Mouse (Mus musculus) liver, postnatal 0 days (tissue): ENCODE measurements at regions not wholly inside any gene's neighbourhood (a gene's known extent, or its start where the extent isn't known, plus 50 kb on each side); places are given as distances from the start of the nearest gene placed in this dataset.

Source experiments
- ATAC-seq: fragments of 200-750 bp; cut with Nextera tagmentation; 2 replicates; pipeline ENCODE4 v1.8.0; 2017; ENCODE audit warnings: mild to moderate bottlenecking, moderate library complexity
- DNase-seq: peaks from one replicate; pipeline ENCODE4 v3.0.0-alpha.2; 2016
- H3K27ac ChIP-seq: fragments of 300-500 bp; sonication (generic); 2 replicates; pipeline ENCODE4 v1.5.1; 2014; ENCODE audit warnings: antibody characterized with exemption, moderate library complexity, mild to moderate bottlenecking, low read depth
- H3K27me3 ChIP-seq: fragments of 300-500 bp; sonication (generic); 2 replicates; pipeline ENCODE4 v1.6.1; 2014; ENCODE audit warnings: low read length, control low read depth, mixed read lengths; ENCODE audit not compliant: insufficient read depth
- H3K36me3 ChIP-seq: fragments of 300-500 bp; sonication (generic); replicated peaks from 2 replicates; pipeline ENCODE4 v1.6.1; 2014; ENCODE audit warnings: mild to moderate bottlenecking, control low read depth, low read length, moderate library complexity, mixed read lengths; ENCODE audit not compliant: insufficient read depth
- H3K4me1 ChIP-seq: fragments of 300-500 bp; sonication (generic); 2 replicates; pipeline ENCODE4 v1.6.1; 2014; ENCODE audit warnings: antibody characterized with exemption, mild to moderate bottlenecking, control low read depth; ENCODE audit not compliant: insufficient read depth
- H3K4me2 ChIP-seq: fragments of 300-500 bp; sonication (generic); 2 replicates; pipeline ENCODE4 v1.6.1; 2014; ENCODE audit warnings: low read depth, mild to moderate bottlenecking, low read length, moderate library complexity, mixed read lengths
- H3K4me3 ChIP-seq: fragments of 300-500 bp; sonication (generic); 2 replicates; pipeline ENCODE4 v1.5.1; 2014; ENCODE audit warnings: low read depth, low read length
- H3K9ac ChIP-seq: fragments of 300-500 bp; sonication (generic); replicated peaks from 2 replicates; pipeline ENCODE4 v1.6.1; 2014; ENCODE audit warnings: mild to moderate bottlenecking, moderate library complexity
- H3K9me3 ChIP-seq: fragments of 300-500 bp; sonication (generic); 2 replicates; pipeline ENCODE4 v1.6.1; 2016; ENCODE audit warnings: mild to moderate bottlenecking, control low read depth, low read length, mixed read lengths
- CTCF ChIP-seq: sonication (generic); IDR thresholded peaks from 2 replicates; pipeline ENCODE4 v1.5.1; 2016; ENCODE audit warnings: antibody characterized with exemption, low read depth
- EP300 ChIP-seq: IDR thresholded peaks from 2 replicates; pipeline ENCODE4 v1.6.1; 2016; ENCODE audit warnings: antibody characterized with exemption, low read depth, mild to moderate bottlenecking
- WGBS: fragments of 180-500 bp; shearing (Covaris S2); extraction: QIAGEN DNeasy Blood & Tissue Kit; methylation state at CpG from one replicate; pipeline ENCODE4 v1.1.7; 2014; ENCODE audit not compliant: insufficient replicate concordance; 5-methylcytosine and 5-hydroxymethylcytosine counted together

DNA sequence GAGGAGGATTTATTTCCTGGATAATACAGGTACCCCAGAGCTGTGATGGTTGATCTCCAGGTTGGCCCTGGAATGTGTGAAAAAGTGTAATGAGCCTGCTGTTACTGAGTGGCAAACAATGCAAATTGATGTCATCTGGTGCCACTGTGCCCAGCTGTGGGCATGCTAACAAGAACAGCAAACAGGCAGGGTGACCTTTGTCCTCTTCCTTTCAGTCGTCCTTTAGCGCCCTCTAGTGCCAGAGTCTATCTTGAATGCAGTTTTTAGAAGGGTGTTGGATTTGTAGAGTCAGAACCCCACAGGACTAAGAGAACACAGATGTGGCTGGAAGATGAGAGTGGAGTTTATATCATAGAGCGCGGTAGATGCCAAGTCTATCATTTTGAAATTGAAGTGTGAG lies 164.3 kb downstream of the Sdhaf3 start:
- H3K36me3 ChIP-seq = no peaks in the 10 kb centered on the region
- no peak overlapping the region for H3K4me3 ChIP-seq
- DNase-seq (peak; percentile 53), ATAC-seq (0 out of 2 replicates have a peak, but pooled peaks have one; percentile 19)
- WGBS = 23% methylated on average over 4 of the region's 4 CpGs
- no peak overlapping the region for H3K9ac ChIP-seq
- H3K27me3 ChIP-seq = no peaks in the 10 kb centered on the region
- no peak overlapping the region for H3K27ac ChIP-seq
- no peaks in the 10 kb centered on the region for H3K9me3 ChIP-seq
- no peak overlapping the region for H3K4me2 ChIP-seq
- TF ChIP-seq CTCF = peak; percentile 69
- no peak for TF ChIP-seq EP300
- H3K4me1 ChIP-seq = no peaks in the 10 kb centered on the region

DNA sequence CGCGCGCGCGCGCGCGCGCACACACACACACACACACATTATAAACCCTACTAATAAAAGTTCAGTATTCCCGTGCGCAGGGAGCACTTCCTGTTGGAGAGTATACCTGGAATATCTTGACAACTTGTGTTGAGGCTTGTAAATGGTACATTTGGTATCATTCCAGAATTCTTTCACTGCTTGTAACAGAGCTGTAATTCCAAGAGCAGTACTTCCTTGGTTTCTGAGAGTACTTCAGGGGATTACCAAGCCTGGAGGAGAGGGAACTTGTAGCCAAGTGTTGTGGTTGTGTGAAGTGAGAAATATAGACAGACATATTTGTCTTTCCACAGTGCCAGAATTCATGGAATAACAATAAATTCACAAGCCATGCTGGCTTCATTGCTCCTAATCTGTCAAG lies 177.2 kb downstream of the Sdhaf3 start:
- DNase-seq = no peak
- ATAC-seq = no peak
- no peak overlapping the region for H3K9ac ChIP-seq
- no peak overlapping the region for H3K4me3 ChIP-seq
- H3K9me3 ChIP-seq = no peaks in the 10 kb centered on the region
- H3K27ac ChIP-seq = no peak overlapping the region
- no peaks in the 10 kb centered on the region for H3K36me3 ChIP-seq
- no peaks in the 10 kb centered on the region for H3K4me1 ChIP-seq
- 90% methylated on average over 11 of the region's 11 CpGs for WGBS
- TF ChIP-seq EP300 (no peak), CTCF (no peak)
- no peaks in the 10 kb centered on the region for H3K27me3 ChIP-seq
- no peak overlapping the region for H3K4me2 ChIP-seq

DNA sequence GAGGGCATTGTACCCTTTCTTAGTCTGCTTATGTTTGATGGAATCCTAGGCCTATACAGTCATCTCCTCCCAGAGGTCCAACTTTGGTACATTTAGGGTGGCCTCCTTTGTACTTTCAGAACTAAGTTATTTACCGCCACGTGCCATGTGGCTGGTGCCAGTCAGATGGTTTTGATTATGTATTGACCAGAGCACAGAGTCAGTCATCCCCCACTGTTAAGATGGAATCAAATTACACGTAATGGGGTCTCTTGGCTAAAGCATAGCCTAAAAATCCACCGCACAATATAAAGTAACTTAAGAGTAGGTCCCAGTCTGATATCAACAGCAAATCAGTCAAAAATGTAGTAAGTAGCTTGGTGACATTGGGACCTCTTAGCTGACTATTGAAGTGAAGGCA lies 178.3 kb downstream of the Sdhaf3 start:
- ATAC-seq (no peak), DNase-seq (no peak)
- Histone ChIP-seq H3K4me3 (no peak overlapping the region), H3K27me3 (no peaks in the 10 kb centered on the region), H3K9me3 (no peaks in the 10 kb centered on the region), H3K36me3 (no peaks in the 10 kb centered on the region), H3K4me2 (no peak overlapping the region), H3K9ac (no peak overlapping the region), H3K4me1 (no peaks in the 10 kb centered on the region), H3K27ac (no peak overlapping the region)
- WGBS = 79% methylated on average over 4 of the region's 4 CpGs
- TF ChIP-seq CTCF (no peak), EP300 (no peak)

DNA sequence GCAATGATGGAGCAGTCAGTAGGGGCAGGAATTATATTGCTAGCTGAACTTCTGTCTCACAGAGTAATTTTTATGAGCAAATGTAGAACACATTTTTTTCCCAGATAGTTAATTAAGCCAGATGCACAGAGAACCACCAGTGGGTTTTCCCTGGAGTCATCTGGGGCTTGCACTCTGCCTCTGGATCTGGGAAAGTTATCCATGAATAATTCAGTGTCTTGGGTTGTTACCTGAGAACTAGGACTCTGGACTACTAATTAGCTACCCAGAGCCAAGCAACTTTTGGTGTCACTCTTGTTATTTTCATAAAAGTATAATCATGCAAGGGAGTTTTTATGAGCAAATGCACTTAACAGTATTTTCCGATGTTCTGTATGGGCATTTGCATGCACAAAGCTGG lies 179.1 kb downstream of the Sdhaf3 start:
- H3K36me3 ChIP-seq = no peaks in the 10 kb centered on the region
- H3K4me3 ChIP-seq = no peak overlapping the region
- ATAC-seq (no peak), DNase-seq (no peak)
- H3K4me2 ChIP-seq = no peak overlapping the region
- no peaks in the 10 kb centered on the region for H3K27me3 ChIP-seq
- H3K27ac ChIP-seq = no peak overlapping the region
- WGBS = 78% methylated on average over 1 of the region's 1 CpGs
- H3K9ac ChIP-seq = no peak overlapping the region
- TF ChIP-seq EP300 = no peak
- TF ChIP-seq CTCF = no peak
- no peaks in the 10 kb centered on the region for H3K4me1 ChIP-seq
- H3K9me3 ChIP-seq = no peaks in the 10 kb centered on the region

DNA sequence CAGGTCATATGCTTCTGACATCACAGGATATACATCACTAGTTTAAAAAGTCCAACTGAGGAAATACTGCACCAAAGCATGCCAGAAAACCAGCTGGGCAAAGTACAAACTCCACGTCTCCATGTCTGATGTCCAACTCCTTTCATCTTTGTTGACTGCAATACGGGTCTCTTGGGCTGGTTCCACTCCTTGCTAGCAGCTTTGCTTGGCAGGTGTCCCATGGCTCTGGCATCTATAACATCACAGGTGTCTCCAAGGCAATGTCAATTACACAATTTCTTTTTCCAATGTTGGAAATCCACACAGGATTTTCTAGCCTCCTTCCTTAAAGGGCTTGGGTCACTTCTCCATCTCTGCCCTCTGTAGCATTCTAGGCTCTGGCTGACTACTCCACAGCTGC lies 225.9 kb downstream of the Sdhaf3 start:
- ATAC-seq (no peak), DNase-seq (no peak)
- Histone ChIP-seq H3K4me2 (no peak overlapping the region), H3K36me3 (no peaks in the 10 kb centered on the region), H3K27ac (no peak overlapping the region), H3K4me1 (no peaks in the 10 kb centered on the region), H3K9me3 (no peaks in the 10 kb centered on the region), H3K4me3 (no peak overlapping the region), H3K9ac (no peak overlapping the region), H3K27me3 (no peaks in the 10 kb centered on the region)
- TF ChIP-seq CTCF = no peak
- no peak for TF ChIP-seq EP300
- WGBS = 64% methylated on average over 2 of the region's 2 CpGs

DNA sequence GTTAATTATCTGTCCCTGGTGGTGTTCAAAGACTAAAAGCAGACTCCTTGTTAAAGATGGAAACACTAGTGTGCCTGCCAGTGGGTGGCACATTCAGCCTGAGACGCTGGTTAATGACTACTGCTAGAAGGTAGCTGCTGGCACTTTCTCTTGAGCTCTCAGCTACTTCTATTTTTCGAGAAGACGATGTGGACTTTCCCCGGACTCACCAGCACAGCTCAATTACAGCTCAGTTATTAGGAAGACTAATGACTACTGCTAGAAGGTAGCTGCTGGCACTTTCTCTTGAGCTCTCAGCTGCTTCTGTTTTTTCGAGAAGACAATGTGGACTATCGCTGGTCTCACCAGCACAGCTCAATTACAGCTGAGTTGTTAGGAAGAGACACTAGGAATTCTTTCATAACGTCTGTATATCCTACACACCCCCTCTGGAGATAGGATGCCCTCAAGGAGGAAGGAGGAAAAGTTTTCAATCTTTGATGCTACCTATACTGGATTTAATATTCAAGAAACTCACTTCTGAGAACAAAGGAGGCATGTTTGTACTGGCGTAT lies 243.3 kb downstream of the Sdhaf3 start:
- Histone ChIP-seq H3K9ac (no peak overlapping the region), H3K36me3 (no peaks in the 10 kb centered on the region), H3K27me3 (no peaks in the 10 kb centered on the region), H3K9me3 (no peaks in the 10 kb centered on the region), H3K4me3 (no peak overlapping the region), H3K4me2 (no peak overlapping the region), H3K27ac (no peak overlapping the region), H3K4me1 (no peaks in the 10 kb centered on the region)
- DNase-seq (no peak), ATAC-seq (no peak)
- 72% methylated on average over 8 of the region's 8 CpGs for WGBS
- TF ChIP-seq CTCF (no peak), EP300 (no peak)

DNA sequence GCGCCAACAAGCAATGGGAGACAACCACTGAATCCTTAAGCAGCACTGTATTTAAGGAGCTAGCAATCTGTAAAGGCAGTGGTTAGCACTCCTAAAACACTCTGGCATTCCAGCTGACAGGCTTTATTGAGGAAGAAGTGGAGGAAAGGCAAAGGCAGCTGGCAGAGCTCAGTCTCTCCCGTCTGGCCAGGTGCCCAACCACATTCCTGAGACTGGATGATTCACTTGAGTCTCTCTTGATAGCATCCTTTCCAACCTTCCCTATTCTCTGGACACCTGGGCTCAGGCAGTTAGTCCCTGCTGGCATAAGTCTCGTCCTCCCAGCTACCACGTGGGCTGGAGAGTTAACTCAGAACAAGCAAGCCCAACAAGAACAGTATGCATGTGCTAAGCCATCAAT lies 260.1 kb downstream of the Sdhaf3 start:
- TF ChIP-seq CTCF (no peak), EP300 (no peak)
- ATAC-seq (no peak), DNase-seq (no peak)
- 54% methylated on average over 4 of the region's 4 CpGs for WGBS
- no peaks in the 10 kb centered on the region for H3K9me3 ChIP-seq
- no peak overlapping the region for H3K4me3 ChIP-seq
- no peaks in the 10 kb centered on the region for H3K27me3 ChIP-seq
- H3K4me1 ChIP-seq = no peaks in the 10 kb centered on the region
- H3K4me2 ChIP-seq = no peak overlapping the region
- no peak overlapping the region for H3K27ac ChIP-seq
- no peak overlapping the region for H3K9ac ChIP-seq
- H3K36me3 ChIP-seq = no peaks in the 10 kb centered on the region
